Mouse (Mus musculus): ENCODE results near the gene Scn4b. TPM values are rescaled to one million over a fixed set of nuclear protein-coding genes. Genes with fewer than 3 reads are reported as not detected.
A peak's percentile ranks its signal among the peaks of the same experiment; 100 is the strongest.

Scn4b gene
- polyA plus RNA-seq, 1 experiment from 2014 or later = 0.28 TPM

GRCm38 (mm10) chr9:45130119-45130518 is 8.1 kb upstream of the Scn4b start:
- ATAC-seq (ENCODE audit: insufficient number of reproducible peaks, insufficient read depth, low FRiP score, low TSS enrichment, low read depth) = no peak
- no peak overlapping the region for H3K9ac ChIP-seq (replicated peaks)
- no peak overlapping the region for H3K4me3 ChIP-seq (replicated peaks)
- no peaks in the 10 kb centered on the region for H3K9me3 ChIP-seq
- peaks cover 13% of the 10 kb centered on the region for H3K4me1 ChIP-seq (replicated peaks)
- H3K27ac ChIP-seq = no peak overlapping the region
- no peak overlapping the region for H3K4me2 ChIP-seq
- 85% methylated on average over 3 of the region's 3 CpGs for WGBS
- peaks cover 4% of the 10 kb centered on the region; the same call in 1 of the 2 replicates for H3K27me3 ChIP-seq
- peaks cover 20% of the 10 kb centered on the region for H3K36me3 ChIP-seq

GRCm38 (mm10) chr9:45133484-45134310 is 4.5 kb upstream of the Scn4b start:
- 20% methylated on average over 5 of the region's 5 CpGs for whole genome bisulfite sequencing
- no peak for ATAC-seq (ENCODE audit: insufficient number of reproducible peaks, insufficient read depth, low FRiP score, low TSS enrichment, low read depth)
- no peak overlapping the region for H3K9ac ChIP-seq (replicated peaks)

GRCm38 (mm10) chr9:45136442-45137169 is 1.6 kb upstream of the Scn4b start:
- Histone ChIP-seq H3K9ac (replicated peaks) (no peak overlapping the region), H3K27me3 (peaks cover 64% of the 10 kb centered on the region), H3K4me1 (replicated peaks) (peaks cover 59% of the 10 kb centered on the region), H3K27ac (no peak overlapping the region), H3K36me3 (no peaks in the 10 kb centered on the region), H3K9me3 (no peaks in the 10 kb centered on the region), H3K4me2 (no peak overlapping the region), H3K4me3 (replicated peaks) (no peak overlapping the region)
- WGBS = 3% methylated on average over 7 of the region's 7 CpGs
- ATAC-seq (ENCODE audit: insufficient number of reproducible peaks, insufficient read depth, low FRiP score, low TSS enrichment, low read depth) = no peak

More at GRCm38 (mm10) chr9:45133484-45134310, 4.5 kb upstream of the Scn4b start:
- no peak overlapping the region for H3K4me2 ChIP-seq
- H3K4me3 ChIP-seq (replicated peaks) = no peak overlapping the region
- no peak overlapping the region for H3K27ac ChIP-seq
- H3K4me1 ChIP-seq (replicated peaks) = peaks cover 38% of the 10 kb centered on the region
- H3K27me3 ChIP-seq = peaks cover 38% of the 10 kb centered on the region
- H3K9me3 ChIP-seq = no peaks in the 10 kb centered on the region
- H3K36me3 ChIP-seq = no peaks in the 10 kb centered on the region

GRCm38 (mm10) chr9:45139082-45139481 is 887 bp downstream of the Scn4b start:
- Histone ChIP-seq H3K9ac (replicated peaks) (peak overlapping the region; percentile 57), H3K36me3 (no peaks in the 10 kb centered on the region), H3K4me2 (peak overlapping the region; percentile 88), H3K4me3 (replicated peaks) (peak overlapping the region; percentile 47), H3K9me3 (no peaks in the 10 kb centered on the region), H3K4me1 (replicated peaks) (peaks cover 62% of the 10 kb centered on the region), H3K27ac (no peak overlapping the region), H3K27me3 (peaks cover 80% of the 10 kb centered on the region)
- no peak for ATAC-seq (ENCODE audit: insufficient number of reproducible peaks, insufficient read depth, low FRiP score, low TSS enrichment, low read depth)
- 1% methylated on average over 7 of the region's 7 CpGs for WGBS

GRCm38 (mm10) chr9:45140945-45141344 is 2.8 kb downstream of the Scn4b start:
- WGBS = 26% methylated on average over 7 of the region's 7 CpGs
- Histone ChIP-seq H3K36me3 (no peaks in the 10 kb centered on the region), H3K4me3 (replicated peaks) (no peak overlapping the region), H3K27ac (no peak overlapping the region), H3K9ac (replicated peaks) (no peak overlapping the region), H3K27me3 (peaks cover 85% of the 10 kb centered on the region), H3K4me1 (replicated peaks) (peaks cover 52% of the 10 kb centered on the region), H3K4me2 (no peak overlapping the region), H3K9me3 (no peaks in the 10 kb centered on the region)
- no peak for ATAC-seq (ENCODE audit: insufficient number of reproducible peaks, insufficient read depth, low FRiP score, low TSS enrichment, low read depth)

- Histone ChIP-seq H3K27ac (no peak overlapping the region), H3K4me2 (no peak overlapping the region), H3K4me1 (replicated peaks) (peaks cover 38% of the 10 kb centered on the region), H3K9me3 (no peaks in the 10 kb centered on the region), H3K4me3 (replicated peaks) (no peak overlapping the region), H3K27me3 (peaks cover 70% of the 10 kb centered on the region), H3K36me3 (no peaks in the 10 kb centered on the region), H3K9ac (replicated peaks) (no peak overlapping the region)
- no peak for ATAC-seq (ENCODE audit: insufficient number of reproducible peaks, insufficient read depth, low FRiP score, low TSS enrichment, low read depth)
- WGBS = 54% methylated on average over 3 of the region's 3 CpGs
Measured at GRCm38 (mm10) chr9:45142686-45143085, 4.5 kb downstream of the Scn4b start.

GRCm38 (mm10) chr9:45145533-45146266 is 7.5 kb downstream of the Scn4b start:
- peaks cover 22% of the 10 kb centered on the region for H3K4me1 ChIP-seq (replicated peaks)
- no peaks in the 10 kb centered on the region for H3K9me3 ChIP-seq
- WGBS = 3% methylated on average over 27 of the region's 27 CpGs
- peak overlapping the region; percentile 46 for H3K4me3 ChIP-seq (replicated peaks)
- no peaks in the 10 kb centered on the region for H3K36me3 ChIP-seq
- peak overlapping the region; percentile 88 for H3K4me2 ChIP-seq
- H3K27ac ChIP-seq = no peak overlapping the region
- H3K27me3 ChIP-seq = peaks cover 44% of the 10 kb centered on the region
- H3K9ac ChIP-seq (replicated peaks) = peak overlapping the region; percentile 50; the same call in 1 of the 2 replicates
- 0 out of 2 replicates have a peak, but pooled peaks have one; percentile 35 for ATAC-seq (ENCODE audit: insufficient number of reproducible peaks, insufficient read depth, low FRiP score, low TSS enrichment, low read depth)

GRCm38 (mm10) chr9:45146267-45146597 is 8.0 kb downstream of the Scn4b start:
- peaks cover 17% of the 10 kb centered on the region for H3K4me1 ChIP-seq (replicated peaks)
- peak overlapping the region; percentile 88 for H3K4me2 ChIP-seq
- H3K4me3 ChIP-seq (replicated peaks) = peak overlapping the region; percentile 46
- WGBS = under 1% methylated on average over 5 of the region's 5 CpGs
- no peak overlapping the region for H3K27ac ChIP-seq
- peak overlapping the region; percentile 50; the same call in 1 of the 2 replicates for H3K9ac ChIP-seq (replicated peaks)
- H3K36me3 ChIP-seq = no peaks in the 10 kb centered on the region
- peaks cover 41% of the 10 kb centered on the region for H3K27me3 ChIP-seq
- ATAC-seq (ENCODE audit: insufficient number of reproducible peaks, insufficient read depth, low FRiP score, low TSS enrichment, low read depth) = 0 out of 2 replicates have a peak, but pooled peaks have one; percentile 22
- H3K9me3 ChIP-seq = no peaks in the 10 kb centered on the region

- Histone ChIP-seq H3K27me3 (peaks cover 6% of the 10 kb centered on the region), H3K4me1 (replicated peaks) (peaks cover 2% of the 10 kb centered on the region), H3K36me3 (no peaks in the 10 kb centered on the region), H3K27ac (no peak overlapping the region), H3K9me3 (no peaks in the 10 kb centered on the region), H3K9ac (replicated peaks) (no peak overlapping the region), H3K4me3 (replicated peaks) (no peak overlapping the region), H3K4me2 (no peak overlapping the region)
- ATAC-seq (ENCODE audit: insufficient number of reproducible peaks, insufficient read depth, low FRiP score, low TSS enrichment, low read depth) = no peak
- 59% methylated on average over 1 of the region's 1 CpGs for WGBS
Measured at GRCm38 (mm10) chr9:45150933-45151332, 12.7 kb downstream of the Scn4b start.

- 73% methylated on average over 7 of the region's 7 CpGs for WGBS
- no peaks in the 10 kb centered on the region for H3K9me3 ChIP-seq
- no peak overlapping the region for H3K27ac ChIP-seq
- no peak overlapping the region for H3K4me2 ChIP-seq
- H3K4me3 ChIP-seq (replicated peaks) = no peak overlapping the region
- no peak overlapping the region for H3K9ac ChIP-seq (replicated peaks)
- H3K27me3 ChIP-seq = no peaks in the 10 kb centered on the region; the same call in none of the 2 replicates
- ATAC-seq (ENCODE audit: insufficient number of reproducible peaks, insufficient read depth, low FRiP score, low TSS enrichment, low read depth) = no peak
- H3K36me3 ChIP-seq = no peaks in the 10 kb centered on the region
- H3K4me1 ChIP-seq (replicated peaks) = no peaks in the 10 kb centered on the region
Measured at GRCm38 (mm10) chr9:45153361-45153760, 15.2 kb downstream of the Scn4b start.

- ATAC-seq (ENCODE audit: insufficient number of reproducible peaks, insufficient read depth, low FRiP score, low TSS enrichment, low read depth) = no peak
- H3K9me3 ChIP-seq = 0 out of 2 replicates have a peak, but pooled peaks cover 4% of the 10 kb centered on the region
- H3K36me3 ChIP-seq = no peaks in the 10 kb centered on the region
- no peak overlapping the region for H3K4me3 ChIP-seq (replicated peaks)
- H3K9ac ChIP-seq (replicated peaks) = no peak overlapping the region
- WGBS = 76% methylated on average over 5 of the region's 5 CpGs
- H3K27ac ChIP-seq = no peak overlapping the region
- H3K27me3 ChIP-seq = no peaks in the 10 kb centered on the region
- no peaks in the 10 kb centered on the region for H3K4me1 ChIP-seq (replicated peaks)
- no peak overlapping the region for H3K4me2 ChIP-seq
Measured at GRCm38 (mm10) chr9:45167903-45168302, 29.7 kb downstream of the Scn4b start.

Data from limb, embryonic 12.5 days (tissue).